Mouse (Mus musculus) spleen, adult 2 months (tissue): ENCODE data around the gene Srrd. TPM values are rescaled to one million over a fixed set of nuclear protein-coding genes. Genes with fewer than 3 reads are reported as not detected.

Experiments used
- DNase-seq, 2 experiments: peaks; one replicate each; pipeline versions ENCODE4 v3.0.0 to v3.0.0-alpha.2; 2012 to 2021; ENCODE audit warnings: low spot score in 2 of 2, low read depth in 1 of 2
- H3K27ac ChIP-seq: fragments of 200-500 bp; 2 replicates; pipeline ENCODE4 v1.5.1; 2012; ENCODE audit warnings: low read length, inconsistent platforms; ENCODE audit not compliant: insufficient read depth
- H3K27me3 ChIP-seq: fragments of 200-500 bp; 2 replicates; pipeline ENCODE4 v1.6.1; 2012; ENCODE audit warnings: mild to moderate bottlenecking, moderate library complexity, low read length, inconsistent platforms; ENCODE audit not compliant: control insufficient read depth, insufficient read depth
- H3K36me3 ChIP-seq: fragments of 200-500 bp; 2 replicates; pipeline ENCODE4 v1.6.1; 2012; ENCODE audit warnings: mild to moderate bottlenecking, low read length, inconsistent platforms; ENCODE audit not compliant: control insufficient read depth, insufficient read depth
- H3K4me1 ChIP-seq: fragments of 200-500 bp; 2 replicates; pipeline ENCODE4 v1.6.1; 2011; ENCODE audit warnings: inconsistent platforms; ENCODE audit not compliant: control insufficient read depth, insufficient read depth, insufficient read length
- H3K4me3 ChIP-seq: fragments of 200-500 bp; 2 replicates; pipeline ENCODE4 v1.5.1; 2011; ENCODE audit warnings: mild to moderate bottlenecking, inconsistent platforms; ENCODE audit not compliant: insufficient read depth, insufficient read length; ENCODE audit errors: extremely low read depth
- CTCF ChIP-seq: fragments of 200-500 bp; IDR thresholded peaks from 2 replicates; pipeline ENCODE4 v1.5.1; 2011; ENCODE audit warnings: mild to moderate bottlenecking, inconsistent platforms; ENCODE audit not compliant: insufficient read depth, insufficient read length, insufficient replicate concordance; ENCODE audit errors: extremely low read depth
- POLR2A ChIP-seq: fragments of 200-500 bp; IDR thresholded peaks from 2 replicates; pipeline ENCODE4 v1.6.1; 2011; ENCODE audit warnings: low read depth, low read length, inconsistent platforms
- WGBS: fragments of 180-500 bp; shearing (Covaris S2); methylation state at CpG from one replicate; pipeline ENCODE4 v1.1.7; 2018; 5-methylcytosine and 5-hydroxymethylcytosine counted together
- polyA plus RNA-seq: library from polyadenylated mRNA; depleted of rRNA; stranded (reverse); fragments of >200 nt; gene quantifications from 2 replicates; pipeline ENCODE4 v1.2.3, GENCODE M21; 2012

Gene Srrd
- polyA plus RNA-seq, 1 experiment = 30.8 TPM

DNA sequence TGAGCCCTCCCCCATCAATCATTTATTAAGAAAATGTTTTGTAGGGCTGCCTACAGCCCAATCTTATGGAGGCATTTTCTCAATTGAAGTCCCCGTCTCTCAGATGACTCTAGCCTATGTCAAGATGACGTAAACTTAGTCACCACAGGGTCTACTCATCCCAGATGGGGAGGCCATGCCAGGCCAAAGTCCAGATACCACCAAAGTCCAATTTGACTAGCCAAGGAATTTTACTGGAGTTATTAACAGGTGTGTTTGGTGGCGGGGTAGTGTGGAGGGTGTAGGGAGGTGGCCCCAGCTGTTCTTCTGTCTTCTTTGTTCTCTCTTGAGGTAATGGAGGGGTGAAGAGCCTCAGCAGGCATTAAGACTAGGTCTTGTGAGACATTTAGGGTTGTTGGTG, 17.2 kb upstream of the Srrd start:
- 91% methylated on average over 3 of the region's 3 CpGs for WGBS
- H3K4me1 ChIP-seq = no peaks in the 10 kb centered on the region
- TF ChIP-seq CTCF (no peak), POLR2A (no peak)
- H3K27me3 ChIP-seq = no peaks in the 10 kb centered on the region
- no peak overlapping the region for H3K27ac ChIP-seq
- DNase-seq = no peak
- H3K4me3 ChIP-seq = no peak overlapping the region
- H3K36me3 ChIP-seq = peaks cover 11% of the 10 kb centered on the region

DNA sequence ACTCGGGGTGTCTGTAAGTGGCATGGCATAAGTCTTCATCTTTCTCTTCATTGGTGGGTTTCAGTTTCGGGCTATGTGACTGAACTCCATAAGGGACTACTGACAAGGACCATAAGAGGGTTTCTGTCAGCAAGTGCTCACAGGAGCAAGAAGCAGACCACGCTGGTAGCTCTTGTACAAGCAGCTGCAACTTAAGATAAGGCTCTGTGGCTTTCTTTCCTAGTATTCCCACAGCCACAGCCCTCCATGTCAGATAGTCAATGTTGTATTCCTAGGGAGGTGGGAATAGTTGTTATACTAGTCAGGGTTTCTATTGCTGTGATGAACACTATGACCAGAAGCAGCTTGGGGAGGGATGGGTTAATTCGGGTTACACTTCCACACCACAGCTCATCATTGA, 16.7 kb upstream of the Srrd start:
- Histone ChIP-seq H3K4me1 (no peaks in the 10 kb centered on the region), H3K4me3 (no peak overlapping the region), H3K36me3 (peaks cover 8% of the 10 kb centered on the region), H3K27me3 (no peaks in the 10 kb centered on the region), H3K27ac (no peak overlapping the region)
- TF ChIP-seq CTCF = no peak
- no peak for TF ChIP-seq POLR2A
- WGBS = 57% methylated on average over 4 of the region's 4 CpGs
- no peak for DNase-seq

DNA sequence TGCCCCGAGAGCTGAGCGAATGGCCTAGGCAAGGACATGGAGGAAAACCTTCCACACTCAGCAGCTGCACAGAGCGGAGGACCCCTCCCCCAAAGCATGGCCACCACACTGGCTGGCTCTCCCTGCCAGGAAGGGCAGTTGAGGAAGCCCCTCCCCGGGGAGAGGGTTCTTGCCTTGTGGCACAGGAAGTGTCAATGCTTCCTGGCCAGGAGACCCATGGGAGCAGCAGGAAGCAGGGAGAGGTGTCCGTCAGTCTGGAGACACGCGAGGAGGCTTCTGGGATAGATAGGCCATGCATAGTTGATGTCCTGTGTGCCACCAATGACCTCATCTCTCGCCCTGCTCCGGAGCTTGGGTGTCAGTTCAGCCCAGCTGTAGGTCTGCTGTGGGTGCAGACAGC, 13.5 kb upstream of the Srrd start:
- Histone ChIP-seq H3K27ac (no peak overlapping the region), H3K4me3 (no peak overlapping the region), H3K36me3 (peaks cover 7% of the 10 kb centered on the region), H3K27me3 (no peaks in the 10 kb centered on the region), H3K4me1 (no peaks in the 10 kb centered on the region)
- 86% methylated on average over 9 of the region's 9 CpGs for WGBS
- DNase-seq = no peak
- TF ChIP-seq CTCF (no peak), POLR2A (no peak)

DNA sequence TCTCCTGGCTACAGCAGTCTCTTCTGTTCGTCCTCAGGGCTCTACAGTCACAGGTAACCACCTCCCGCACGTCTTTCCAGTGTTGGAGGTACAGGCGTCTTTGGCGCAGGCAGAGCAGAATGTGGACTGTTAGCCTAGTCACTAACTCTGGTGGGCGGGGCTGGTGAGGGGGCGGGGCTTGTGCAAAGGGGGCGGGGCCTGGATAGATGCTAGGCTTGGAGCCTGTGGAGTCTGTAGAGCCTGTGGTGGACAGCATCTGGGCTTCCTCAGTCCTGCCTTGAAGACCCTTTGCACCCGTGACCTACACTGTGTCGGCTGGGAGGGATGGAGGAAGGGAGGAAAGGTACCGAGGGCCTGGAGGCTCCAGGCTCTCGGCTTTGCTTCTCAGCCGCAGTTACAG, 13.1 kb upstream of the Srrd start, which contains the start of gene Gm6583:
Gene Gm6583 (minus strand): TSS at position 124 of the 400 bp plus-strand sequence.
- H3K27ac ChIP-seq = no peak within 1 kb of the TSS
- no peak for DNase-seq

DNA sequence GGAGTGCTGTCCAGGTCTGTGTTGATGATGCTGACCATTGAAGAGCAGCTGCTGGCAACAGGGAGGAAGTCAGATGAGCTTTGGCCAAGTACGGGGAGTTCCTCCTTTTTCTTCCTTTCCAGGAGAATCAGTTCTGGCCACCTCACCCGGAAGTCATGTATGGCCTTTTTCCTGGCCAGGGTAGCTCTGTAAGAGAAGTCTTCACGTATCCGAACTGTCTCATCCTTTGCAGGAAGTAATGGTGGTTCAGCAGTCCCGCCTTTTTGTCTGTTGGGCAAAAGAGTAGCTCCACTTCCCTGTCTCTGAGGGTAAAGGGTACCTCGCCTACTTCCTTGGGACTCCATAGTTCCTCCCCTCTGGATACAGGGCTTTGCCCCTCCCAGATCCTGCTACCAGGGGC, 12.7 kb upstream of the Srrd start:
- Histone ChIP-seq H3K27me3 (no peaks in the 10 kb centered on the region), H3K27ac (no peak overlapping the region), H3K4me1 (no peaks in the 10 kb centered on the region), H3K4me3 (no peak overlapping the region), H3K36me3 (peaks cover 7% of the 10 kb centered on the region)
- no peak for DNase-seq
- 71% methylated on average over 6 of the region's 6 CpGs for WGBS
- TF ChIP-seq POLR2A (no peak), CTCF (no peak)

More for the DNA sequence above, 13.1 kb upstream of the Srrd start, which contains the start of gene Gm6583:
- no peaks in the 10 kb centered on the region for H3K4me1 ChIP-seq
- H3K36me3 ChIP-seq = peaks cover 7% of the 10 kb centered on the region
- H3K4me3 ChIP-seq = no peak within 1 kb of the TSS
- 75% methylated on average over 13 of the region's 13 CpGs for WGBS
- no peak for TF ChIP-seq POLR2A
- TF ChIP-seq CTCF = no peak
- H3K27me3 ChIP-seq = no peaks in the 10 kb centered on the region

DNA sequence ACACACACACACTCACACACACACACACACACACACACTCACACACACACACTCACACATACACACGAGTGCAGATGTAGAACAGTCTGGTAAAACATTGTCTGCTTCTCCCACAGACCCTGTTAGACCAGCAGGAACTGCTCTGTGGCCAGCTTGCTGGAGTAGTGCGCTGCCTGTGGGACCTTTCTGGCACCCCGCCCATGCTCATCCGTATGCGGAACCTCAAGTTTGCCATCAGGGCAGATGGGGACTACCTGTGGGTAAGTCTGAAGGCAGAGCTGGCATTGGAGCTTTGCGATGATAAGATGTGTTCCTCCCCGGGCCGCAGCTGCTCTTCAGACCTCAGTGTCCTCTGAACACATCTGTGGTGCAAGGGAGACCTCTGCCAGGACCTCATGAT, 6.3 kb upstream of the Srrd start:
- whole genome bisulfite sequencing = 95% methylated on average over 8 of the region's 8 CpGs
- no peak for DNase-seq
- no peak for TF ChIP-seq CTCF
- TF ChIP-seq POLR2A = no peak
- Histone ChIP-seq H3K4me1 (no peaks in the 10 kb centered on the region), H3K36me3 (peaks cover 19% of the 10 kb centered on the region), H3K27ac (no peak overlapping the region), H3K27me3 (no peaks in the 10 kb centered on the region), H3K4me3 (no peak overlapping the region)

DNA sequence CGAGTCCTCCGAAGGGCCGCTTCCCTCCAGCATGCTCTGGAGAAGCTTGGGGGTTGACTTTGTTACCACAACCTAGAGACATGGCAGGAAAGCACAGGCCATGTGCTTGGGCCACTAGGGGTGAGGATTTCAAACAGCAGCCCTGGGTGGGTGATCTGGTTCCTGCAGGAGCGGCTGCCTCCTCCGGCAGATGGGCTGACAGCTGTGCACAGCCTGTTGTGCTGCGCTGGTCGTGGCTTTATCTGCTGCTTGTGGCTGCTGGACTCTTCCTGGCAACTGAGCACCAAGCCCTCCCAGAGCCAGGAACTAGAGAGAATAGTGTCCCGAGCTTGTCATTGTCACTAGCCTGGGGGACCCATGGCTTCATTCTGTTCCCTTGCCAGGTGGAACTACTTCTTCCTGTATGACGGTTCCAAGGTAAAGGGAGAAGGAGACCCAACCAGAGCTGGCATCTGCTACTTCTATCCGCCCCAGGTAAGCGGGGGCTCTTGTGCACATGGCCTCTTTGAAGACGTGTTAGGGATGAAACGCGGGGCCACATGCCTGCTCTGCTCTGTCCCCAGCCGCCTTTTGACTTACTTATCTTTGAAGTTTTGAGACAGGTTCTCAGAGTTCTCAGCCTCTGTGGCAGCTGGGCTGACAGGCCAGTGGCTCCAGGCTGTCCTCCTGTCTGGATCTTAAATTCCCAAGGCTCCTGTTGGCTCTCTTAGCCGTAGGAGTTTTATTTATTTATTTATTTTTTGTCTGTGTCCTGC, 3.5 kb upstream of the Srrd start:
- no peak for DNase-seq
- Histone ChIP-seq H3K36me3 (peaks cover 16% of the 10 kb centered on the region), H3K27ac (no peak overlapping the region), H3K27me3 (no peaks in the 10 kb centered on the region), H3K4me1 (peaks cover 5% of the 10 kb centered on the region; the same call in 1 of the 2 replicates), H3K4me3 (no peak overlapping the region)
- 78% methylated on average over 16 of the region's 16 CpGs for WGBS
- TF ChIP-seq POLR2A (no peak), CTCF (no peak)
